Mouse (Mus musculus): ENCODE measurements around the gene Il6st. TPM values are rescaled to one million over a fixed set of nuclear protein-coding genes. Genes with fewer than 3 reads are reported as not detected.

Gene Il6st
- polyA plus RNA-seq, 1 experiment: 2.2 TPM

DNA sequence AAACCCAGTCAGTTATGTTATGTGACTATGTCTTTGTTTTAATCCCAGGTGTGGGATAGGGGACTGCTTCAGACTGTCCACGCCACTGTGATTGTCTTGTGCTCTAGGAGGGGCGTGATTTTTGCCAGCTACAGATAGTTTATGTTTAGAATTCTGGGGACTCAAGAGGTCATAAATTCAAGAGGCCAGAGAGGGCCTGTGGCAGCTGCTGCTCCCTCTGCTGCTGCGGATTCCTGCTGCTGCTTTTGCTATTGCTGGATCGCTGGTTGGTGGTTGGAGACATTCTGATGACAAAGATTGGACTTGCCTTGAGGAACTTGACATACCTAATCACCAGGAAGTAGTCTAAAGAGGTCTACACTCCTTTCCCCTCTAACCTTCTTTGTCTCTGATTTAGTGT lies 72.7 kb downstream of the Il6st start:
- peaks cover 11% of the 10 kb centered on the region for H3K27me3 ChIP-seq (replicated peaks)
- H3K4me3 ChIP-seq (replicated peaks): no peak overlapping the region
- H3K4me1 ChIP-seq: no peaks in the 10 kb centered on the region; the same call in 1 of the 2 replicates
- H3K9me3 ChIP-seq: no peaks in the 10 kb centered on the region
- no peaks in the 10 kb centered on the region for H3K36me3 ChIP-seq (replicated peaks; ENCODE audit: low read length)
- no peak for TF ChIP-seq FLI1 (IDR thresholded peaks at IDR 0.05; ENCODE audit: low read length)
- no peak for TF ChIP-seq GATA1 (IDR thresholded peaks at IDR 0.05; ENCODE audit: borderline replicate concordance, low read length)

DNA sequence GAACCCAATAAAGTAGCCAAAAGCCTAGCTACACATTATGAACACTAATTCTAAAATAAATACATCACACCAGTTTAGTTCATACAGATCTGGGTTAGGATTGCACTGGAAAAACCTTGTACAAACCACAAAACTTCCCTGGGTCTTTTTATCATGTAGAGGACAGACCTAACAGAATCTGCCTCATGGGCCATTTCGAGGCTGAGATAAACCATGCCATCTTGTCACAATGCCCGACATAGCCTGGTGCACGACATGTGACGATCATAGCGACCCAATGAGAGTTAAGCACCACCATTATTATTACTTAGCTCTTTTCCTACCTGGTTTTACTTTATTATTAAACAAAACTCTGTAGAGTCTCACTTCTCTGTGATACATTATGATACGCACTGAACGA lies 73.2 kb downstream of the Il6st start:
- peaks cover 11% of the 10 kb centered on the region for H3K27me3 ChIP-seq (replicated peaks)
- H3K36me3 ChIP-seq (replicated peaks; ENCODE audit: low read length): no peaks in the 10 kb centered on the region
- no peaks in the 10 kb centered on the region; the same call in 1 of the 2 replicates for H3K4me1 ChIP-seq
- no peaks in the 10 kb centered on the region for H3K9me3 ChIP-seq
- TF ChIP-seq FLI1 (IDR thresholded peaks at IDR 0.05; ENCODE audit: low read length) (no peak), GATA1 (IDR thresholded peaks at IDR 0.05; ENCODE audit: borderline replicate concordance, low read length) (no peak)
- no peak overlapping the region for H3K4me3 ChIP-seq (replicated peaks)

DNA sequence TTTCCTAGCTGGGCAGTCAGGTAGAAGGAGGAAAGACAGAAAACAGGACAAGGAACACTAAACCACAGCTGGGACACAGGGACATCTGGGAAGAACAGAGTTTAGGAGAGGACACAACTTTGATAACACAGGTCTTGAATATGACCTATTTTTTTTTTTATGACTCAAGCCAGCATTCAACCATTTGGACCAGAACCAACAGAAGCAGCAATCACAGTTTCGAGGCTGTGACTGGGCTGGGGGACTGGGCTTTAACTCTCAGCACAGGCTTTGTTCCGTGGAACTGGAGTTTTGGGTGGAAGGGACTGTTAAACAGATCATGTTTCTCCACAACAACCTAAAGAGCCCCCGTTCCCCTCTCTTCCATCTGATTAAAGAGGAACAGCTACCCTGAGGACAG lies 76.7 kb downstream of the Il6st start:
- Histone ChIP-seq H3K4me3 (replicated peaks) (no peak overlapping the region), H3K36me3 (replicated peaks; ENCODE audit: low read length) (no peaks in the 10 kb centered on the region), H3K9me3 (no peaks in the 10 kb centered on the region), H3K27me3 (replicated peaks) (peaks cover 5% of the 10 kb centered on the region), H3K4me1 (no peaks in the 10 kb centered on the region)
- TF ChIP-seq GATA1 (IDR thresholded peaks at IDR 0.05; ENCODE audit: borderline replicate concordance, low read length): no peak
- TF ChIP-seq FLI1 (IDR thresholded peaks at IDR 0.05; ENCODE audit: low read length): no peak

DNA sequence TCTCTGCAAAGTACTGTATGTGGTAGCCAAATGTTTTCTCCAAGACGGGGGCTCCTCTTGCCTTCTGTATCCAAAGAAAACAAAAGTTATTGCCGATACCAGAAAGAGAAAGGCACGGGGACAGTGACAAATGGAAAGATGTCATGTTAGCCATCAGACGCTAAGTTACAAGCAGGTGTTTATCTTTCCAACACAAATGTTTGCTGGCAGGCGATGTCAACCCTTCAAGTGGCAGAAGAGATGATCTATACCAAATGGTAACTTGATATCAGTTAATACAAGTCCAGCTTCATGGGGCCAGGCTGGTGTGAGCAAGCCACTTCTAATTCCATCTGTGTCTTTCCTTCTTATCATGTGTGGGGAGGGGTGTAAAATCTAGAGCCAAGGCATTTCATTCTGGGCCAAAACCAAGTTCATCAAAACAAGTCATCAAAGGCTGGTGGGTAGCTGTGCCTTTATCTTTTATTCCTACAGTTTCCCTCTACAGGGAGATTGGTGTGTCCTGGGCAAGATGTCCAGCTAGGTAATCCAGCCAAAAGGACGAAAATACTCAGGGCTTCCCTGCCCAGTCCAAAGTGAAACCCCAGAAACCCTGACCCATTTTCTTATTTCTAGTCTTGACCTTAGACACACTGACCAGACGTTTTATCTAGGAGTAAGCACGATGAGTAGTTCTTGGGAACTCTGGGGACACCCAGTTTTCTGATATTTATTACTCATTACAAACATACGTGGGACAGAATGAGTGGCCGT lies 77.5 kb downstream of the Il6st start:
- TF ChIP-seq FLI1 (IDR thresholded peaks at IDR 0.05; ENCODE audit: low read length) (no peak), GATA1 (IDR thresholded peaks at IDR 0.05; ENCODE audit: borderline replicate concordance, low read length) (no peak)
- Histone ChIP-seq H3K27me3 (replicated peaks) (peaks cover 5% of the 10 kb centered on the region), H3K4me3 (replicated peaks) (no peak overlapping the region), H3K4me1 (no peaks in the 10 kb centered on the region), H3K9me3 (no peaks in the 10 kb centered on the region), H3K36me3 (replicated peaks; ENCODE audit: low read length) (no peaks in the 10 kb centered on the region)

DNA sequence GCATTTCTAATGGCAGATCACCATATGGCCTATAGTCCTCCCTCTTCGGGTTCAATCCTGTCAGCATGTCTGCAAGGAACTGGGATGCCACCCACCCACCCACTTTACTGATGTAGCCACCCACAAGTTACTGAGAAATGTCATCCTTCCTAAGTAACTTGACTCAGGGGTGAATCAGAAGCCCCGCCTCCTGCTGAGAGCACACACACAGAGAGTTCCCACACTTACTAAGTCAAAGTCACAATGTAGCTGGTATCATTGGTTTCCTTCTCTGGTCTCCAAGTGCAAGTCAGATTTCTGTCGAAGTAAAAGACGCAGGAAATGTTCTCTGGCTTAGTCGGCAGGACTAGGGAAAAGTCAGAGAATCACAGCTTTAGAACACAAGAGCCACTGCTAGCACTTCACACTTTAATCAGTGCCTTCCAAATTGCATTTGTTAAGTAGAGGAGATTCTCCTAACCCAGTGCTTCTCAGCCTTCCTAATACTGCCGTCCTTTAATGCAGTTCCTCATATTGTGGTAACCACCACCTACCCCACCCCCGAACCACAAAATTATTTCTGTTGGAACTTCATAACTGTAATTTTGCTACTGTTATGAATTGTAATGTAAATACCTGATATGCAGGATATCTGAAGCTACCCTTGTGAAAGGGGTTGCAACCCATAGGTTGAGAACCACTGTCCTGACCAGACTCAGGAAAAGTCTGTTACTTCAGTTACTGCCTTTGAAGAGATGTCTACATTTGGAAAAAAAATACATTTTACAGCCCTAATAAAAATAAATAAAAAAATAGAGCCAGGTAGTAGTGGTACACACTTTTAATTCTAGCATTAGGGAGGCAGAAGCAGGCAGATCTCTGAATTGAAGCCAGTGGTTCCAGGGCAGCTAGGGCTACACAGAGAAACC lies 88.0 kb downstream of the Il6st start:
- H3K9me3 ChIP-seq: no peaks in the 10 kb centered on the region
- no peak overlapping the region for H3K4me3 ChIP-seq (replicated peaks)
- H3K27me3 ChIP-seq (replicated peaks): peaks cover 2% of the 10 kb centered on the region
- no peaks in the 10 kb centered on the region for H3K36me3 ChIP-seq (replicated peaks; ENCODE audit: low read length)
- no peak for TF ChIP-seq GATA1 (IDR thresholded peaks at IDR 0.05; ENCODE audit: borderline replicate concordance, low read length)
- TF ChIP-seq FLI1 (IDR thresholded peaks at IDR 0.05; ENCODE audit: low read length): no peak
- H3K4me1 ChIP-seq: no peaks in the 10 kb centered on the region

DNA sequence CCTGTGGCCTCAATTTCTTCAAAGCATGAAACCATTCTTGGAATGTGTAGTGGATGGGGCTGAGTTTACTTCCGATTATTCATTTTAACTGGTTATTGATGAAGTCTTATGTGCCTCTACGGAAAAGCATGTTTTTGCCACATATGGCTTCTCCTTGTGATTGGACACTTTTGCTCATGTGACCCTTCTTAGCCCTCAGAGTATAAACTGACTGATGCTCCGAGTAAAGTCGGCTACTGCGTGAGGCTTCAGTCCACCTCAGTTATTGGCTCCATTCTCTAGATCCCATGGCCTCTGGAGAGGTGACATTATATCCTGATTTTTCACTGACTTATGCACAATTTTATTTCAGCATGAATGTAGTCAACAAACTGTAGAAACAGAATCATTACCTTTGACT lies 89.4 kb downstream of the Il6st start:
- Histone ChIP-seq H3K36me3 (replicated peaks; ENCODE audit: low read length) (no peaks in the 10 kb centered on the region), H3K9me3 (no peaks in the 10 kb centered on the region), H3K4me3 (replicated peaks) (no peak overlapping the region), H3K27me3 (replicated peaks) (peaks cover 2% of the 10 kb centered on the region), H3K4me1 (no peaks in the 10 kb centered on the region)
- TF ChIP-seq FLI1 (IDR thresholded peaks at IDR 0.05; ENCODE audit: low read length) (no peak), GATA1 (IDR thresholded peaks at IDR 0.05; ENCODE audit: borderline replicate concordance, low read length) (no peak)

DNA sequence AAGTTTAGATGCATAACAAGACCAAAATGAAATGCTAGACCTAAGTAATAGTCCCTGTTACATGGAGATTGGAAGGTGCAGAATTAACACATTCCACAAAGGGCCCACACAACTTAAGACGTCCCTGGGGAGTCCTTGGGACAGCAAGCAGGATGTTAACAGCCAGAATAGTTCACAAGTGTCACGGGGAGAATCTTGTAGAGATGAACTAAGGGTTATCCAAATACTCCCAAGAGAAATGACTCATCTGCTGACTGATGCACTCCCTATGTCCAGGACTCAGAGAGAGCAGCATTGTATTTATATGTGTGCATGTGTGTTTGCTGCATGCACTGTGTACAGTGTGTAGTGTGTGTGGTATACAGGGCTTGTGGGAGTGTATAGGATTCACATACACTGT lies 92.6 kb downstream of the Il6st start:
- Histone ChIP-seq H3K36me3 (replicated peaks; ENCODE audit: low read length) (no peaks in the 10 kb centered on the region), H3K27me3 (replicated peaks) (peaks cover 2% of the 10 kb centered on the region), H3K4me1 (no peaks in the 10 kb centered on the region), H3K4me3 (replicated peaks) (no peak overlapping the region), H3K9me3 (no peaks in the 10 kb centered on the region)
- TF ChIP-seq FLI1 (IDR thresholded peaks at IDR 0.05; ENCODE audit: low read length) (no peak), GATA1 (IDR thresholded peaks at IDR 0.05; ENCODE audit: borderline replicate concordance, low read length) (no peak)

Other genes starting within 250 kb of the Il6st start
- 0.17 TPM in 1 of 2 replicates, not detected in the other for gene Ankrd55, start 175.6 kb upstream of the Il6st start, polyA plus RNA-seq (2012; ENCODE audit: insufficient read depth, low replicate concordance)
- 0.89 TPM in 1 of 2 replicates, not detected in the other for gene Il31ra, start 130.3 kb downstream of the Il6st start, polyA plus RNA-seq (2012; ENCODE audit: insufficient read depth, low replicate concordance)
- gene Ddx4, start 188.4 kb downstream of the Il6st start, polyA plus RNA-seq (2012; ENCODE audit: insufficient read depth, low replicate concordance): not detected in 2 replicates
- 1.1 and 2.7 TPM in 2 replicates for gene Slc38a9, start 196.7 kb downstream of the Il6st start, polyA plus RNA-seq (2012; ENCODE audit: insufficient read depth, low replicate concordance)